Mouse (Mus musculus) liver, adult 2 months (tissue): ENCODE results near the gene Rho.

ENCODE experiments used
- CTCF ChIP-seq: fragments of 200-500 bp; IDR thresholded peaks from 2 replicates; pipeline ENCODE4 v1.5.1; 2011; ENCODE audit warnings: low read depth, low read length, control low read depth
- POLR2A ChIP-seq: fragments of 200-500 bp; IDR thresholded peaks from 2 replicates; pipeline ENCODE4 v1.6.1; 2011; ENCODE audit warnings: low read length, control low read depth; ENCODE audit not compliant: insufficient read depth; ENCODE audit errors: extremely low read depth

GRCm38 (mm10) chr6:115968086-115968485 lies 36.5 kb downstream of the Rho start:
- TF ChIP-seq CTCF (no peak), POLR2A (no peak)
